In the genomic region with DNA sequence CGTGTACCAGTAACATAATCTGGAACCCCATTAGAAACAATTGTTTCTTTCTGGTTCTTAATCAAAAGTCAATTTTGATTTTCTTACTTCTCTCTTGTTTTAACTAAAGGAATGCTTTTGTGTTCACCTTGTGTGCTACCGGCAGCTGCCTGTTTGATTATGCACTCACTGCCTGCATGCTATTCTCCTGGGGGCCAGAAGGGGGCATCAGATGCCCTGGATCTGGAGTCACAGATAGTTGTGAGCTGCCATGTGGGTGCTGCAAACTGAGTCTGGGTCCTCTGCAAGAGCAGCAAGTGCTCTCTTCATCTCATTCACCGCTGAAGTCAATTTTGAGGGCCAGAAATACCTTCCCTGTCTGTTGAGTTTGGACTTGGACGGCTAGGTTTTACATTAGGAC, we compare ENCODE assay signal across 14 mouse cellular contexts.
"Had no signal": no experiment of that assay in that cellular context is flagged by ENCODE, and none has a peak within 500 bp of the region (broad histone marks: within the 10 kb centered on the region; RNA-seq: fewer than 3 reads in every experiment).

No protein-coding gene starts in this region.

- H3K4me1 ChIP-seq: limb, embryonic 15.5 days; liver, embryonic 12.5 days; megakaryocyte, embryonic 14.5 days; midbrain, embryonic 12.5 days; stomach, embryonic 15.5 days had no signal

- H3K4me3 ChIP-seq: limb, embryonic 15.5 days; liver, embryonic 12.5 days; megakaryocyte, embryonic 14.5 days; midbrain, embryonic 12.5 days; stomach, embryonic 15.5 days had no signal

- ATAC-seq: liver, embryonic 12.5 days; midbrain, embryonic 16.5 days had no signal

- H3K9ac ChIP-seq: limb, embryonic 15.5 days; liver, embryonic 12.5 days; midbrain, embryonic 12.5 days; stomach, embryonic 15.5 days had no signal

- DNase-seq: kidney, adult 11 months; kidney, adult 9 months; kidney, postnatal 36 days; lung, adult 18-20 months; lung, postnatal 10 days; lung, postnatal 4 days; right cerebral cortex, postnatal 14 days had no signal

- H3K4me2 ChIP-seq: limb, embryonic 15.5 days; liver, embryonic 12.5 days; midbrain, embryonic 12.5 days; stomach, embryonic 15.5 days had no signal

- H3K27ac ChIP-seq: kidney, postnatal 0 days; limb, embryonic 15.5 days; liver, embryonic 12.5 days; midbrain, embryonic 12.5 days; stomach, embryonic 15.5 days had no signal

- H3K36me3 ChIP-seq: limb, embryonic 15.5 days; liver, embryonic 12.5 days; midbrain, embryonic 12.5 days; stomach, embryonic 15.5 days had no signal

- H3K27me3 ChIP-seq: limb, embryonic 15.5 days; liver, embryonic 12.5 days; megakaryocyte, embryonic 14.5 days; stomach, embryonic 15.5 days had no signal

- H3K9me3 ChIP-seq: limb, embryonic 15.5 days; midbrain, embryonic 12.5 days; stomach, embryonic 15.5 days had no signal
